Mouse (Mus musculus) G1E-ER4 (cell line): ENCODE data around the gene Eif3f. TPM values are rescaled to one million over a fixed set of nuclear protein-coding genes. Genes with fewer than 3 reads are reported as not detected.

Source experiments
- GATA1 ChIP-seq: IDR thresholded peaks from one replicate; pipeline ENCODE4 v1.8.0; 2012; ENCODE audit warnings: low read length, inconsistent platforms
- polyA plus RNA-seq: library from polyadenylated mRNA; stranded (reverse); fragments of >175 nt; gene quantifications from 2 replicates; pipeline ENCODE4 v1.2.3, GENCODE M21; 2012

The Eif3f gene
- polyA plus RNA-seq, 1 experiment, result 785 TPM

- TF ChIP-seq GATA1, result no peak
Measured at GRCm38 (mm10) chr7:108950762-108951331, 16.6 kb downstream of the Eif3f start.

GRCm38 (mm10) chr7:108952801-108953200, 18.6 kb downstream of the Eif3f start:
- no peak for TF ChIP-seq GATA1

GRCm38 (mm10) chr7:108954185-108954584, 20.0 kb downstream of the Eif3f start:
- TF ChIP-seq GATA1, result no peak

GRCm38 (mm10) chr7:108957734-108958133, 23.5 kb downstream of the Eif3f start:
- no peak for TF ChIP-seq GATA1

- TF ChIP-seq GATA1, result no peak
Measured at GRCm38 (mm10) chr7:108965968-108966367, 31.8 kb downstream of the Eif3f start.

GRCm38 (mm10) chr7:108966742-108967362, 32.6 kb downstream of the Eif3f start:
- no peak for TF ChIP-seq GATA1

- no peak for TF ChIP-seq GATA1
Measured at GRCm38 (mm10) chr7:108968201-108968600, 34.0 kb downstream of the Eif3f start.

- no peak for TF ChIP-seq GATA1
Measured at GRCm38 (mm10) chr7:108972273-108972672, 38.1 kb downstream of the Eif3f start.

- TF ChIP-seq GATA1, result no peak
Measured at GRCm38 (mm10) chr7:108985934-108986708, 51.9 kb downstream of the Eif3f start.

- TF ChIP-seq GATA1, result no peak
Measured at GRCm38 (mm10) chr7:108991207-108991606, 57.0 kb downstream of the Eif3f start.

Other genes starting within 250 kb of the Eif3f start
- gene Olfr512, start 221.1 kb upstream of the Eif3f start, polyA plus RNA-seq, result not detected in 2 replicates
- gene Olfr513, start 183.4 kb upstream of the Eif3f start, polyA plus RNA-seq, result not detected in 2 replicates
- not detected in 2 replicates for gene Olfr514, start 108.4 kb upstream of the Eif3f start, polyA plus RNA-seq
- not detected in 2 replicates for gene Olfr516, start 83.9 kb upstream of the Eif3f start, polyA plus RNA-seq
- not detected in 2 replicates for gene Olfr517, start 62.0 kb upstream of the Eif3f start, polyA plus RNA-seq
- gene Olfr518, start 49.4 kb upstream of the Eif3f start, polyA plus RNA-seq, result not detected in 2 replicates
- gene Olfr519, start 40.0 kb upstream of the Eif3f start, polyA plus RNA-seq, result not detected in 2 replicates
- 0.04 and 0.05 TPM in 2 replicates for gene Nlrp10, start 4.2 kb upstream of the Eif3f start, polyA plus RNA-seq
- gene Tub, start 15.9 kb downstream of the Eif3f start, polyA plus RNA-seq, result not detected in 2 replicates
- gene Ric3, start 148.9 kb downstream of the Eif3f start, polyA plus RNA-seq, result not detected in 2 replicates
- gene Lmo1, start 240.8 kb downstream of the Eif3f start, polyA plus RNA-seq, result not detected in 2 replicates